Mouse (Mus musculus) testis, postnatal 14 days (tissue): ENCODE measurements at regions not wholly inside any gene's neighbourhood (a gene's known extent, or its start where the extent isn't known, plus 50 kb on each side); places are given as distances from the start of the nearest gene placed in this dataset.

Experiments used
- DNase-seq: peaks from one replicate; pipeline ENCODE4 v3.0.0; 2021; ENCODE audit warnings: low spot score

GRCm38 (mm10) chr12:32273474-32273873, 65.0 kb upstream of the Pik3cg start:
- no peak for DNase-seq

- DNase-seq: no peak
These were observed 71.4 kb upstream of the Pik3cg start for GRCm38 (mm10) chr12:32279861-32280260.

DNA sequence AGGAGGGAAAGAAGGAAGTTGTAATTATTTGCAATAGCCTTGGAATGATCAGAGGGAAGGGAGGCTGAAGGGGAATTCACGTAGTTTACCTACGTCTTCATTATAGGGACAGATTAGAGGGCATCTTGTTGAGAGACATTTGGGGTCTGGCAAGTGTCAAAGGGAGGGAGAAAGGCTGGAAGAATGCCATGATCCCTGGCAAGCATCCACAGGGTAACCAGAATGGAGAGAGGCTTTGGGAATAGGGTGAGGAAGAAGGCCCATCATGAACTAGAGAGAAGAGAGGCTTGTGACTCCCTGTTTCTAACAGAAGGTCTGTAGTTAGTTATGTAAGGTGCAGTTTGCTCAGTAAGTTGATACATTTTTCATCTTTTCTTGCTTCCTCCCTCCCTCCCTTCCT, 71.8 kb upstream of the Pik3cg start:
- DNase-seq: no peak

DNA sequence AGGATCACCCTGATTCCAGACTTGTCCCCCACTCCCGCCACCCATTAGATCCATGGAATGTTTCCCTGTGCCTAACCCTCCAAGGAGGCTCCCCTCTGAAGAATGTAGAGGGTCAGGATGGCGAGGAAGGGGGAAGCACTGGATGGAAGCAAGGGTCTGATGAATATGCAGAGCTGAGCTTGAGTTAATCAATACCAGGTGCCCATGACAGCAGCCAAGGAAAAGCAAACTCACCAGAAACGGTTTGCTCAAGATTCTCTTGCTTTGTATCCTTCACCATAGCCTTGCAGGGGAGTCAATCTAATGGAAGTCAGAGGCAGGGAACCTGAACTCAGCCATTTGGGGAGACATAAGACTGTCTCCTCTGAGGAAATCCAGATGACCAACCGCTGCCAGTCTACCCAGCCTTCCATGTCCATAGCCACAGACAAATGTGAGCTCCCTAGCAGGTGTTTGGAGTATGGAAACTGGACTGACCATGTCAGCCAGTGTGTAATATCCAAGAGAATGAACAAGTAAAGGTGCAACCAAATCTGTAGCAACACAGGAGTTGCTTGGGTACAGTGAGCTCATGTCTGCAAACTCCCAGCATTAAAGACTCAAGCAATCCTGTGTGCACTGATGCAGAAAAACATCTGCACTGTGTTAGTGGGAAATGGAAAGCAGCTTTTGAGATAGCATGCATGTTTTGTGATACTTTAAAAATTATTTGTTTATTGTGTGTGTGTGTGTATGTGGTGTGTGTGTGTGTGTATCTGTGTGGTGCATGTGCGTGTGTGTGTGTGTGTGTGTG, 74.1 kb upstream of the Pik3cg start:
- DNase-seq: no peak

GRCm38 (mm10) chr12:32285039-32285438, 76.6 kb upstream of the Pik3cg start:
- DNase-seq: no peak

- DNase-seq: no peak
These were observed 78.2 kb upstream of the Pik3cg start for GRCm38 (mm10) chr12:32286652-32287051.

DNA sequence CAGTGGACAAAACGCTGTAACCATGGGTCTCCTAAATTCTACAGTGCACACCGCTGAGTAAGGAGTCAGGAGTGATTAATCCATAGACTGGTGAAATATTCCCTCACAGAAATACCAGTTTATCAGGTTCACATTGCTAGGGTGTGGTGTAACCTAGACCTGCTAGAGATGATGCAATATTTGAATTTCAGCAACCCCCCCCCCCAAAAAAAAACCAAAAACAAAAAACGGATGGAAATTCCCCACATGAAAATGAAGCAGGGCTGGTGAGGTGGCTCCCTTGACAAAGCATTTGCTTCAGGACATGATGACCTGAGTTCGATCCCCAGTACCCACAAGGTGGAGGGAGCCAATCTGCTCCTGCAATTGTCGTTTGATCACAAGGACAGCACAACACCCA, 82.7 kb upstream of the Pik3cg start:
- no peak for DNase-seq

GRCm38 (mm10) chr12:32291962-32292748, 83.7 kb upstream of the Pik3cg start:
- peak; percentile 64 for DNase-seq

DNA sequence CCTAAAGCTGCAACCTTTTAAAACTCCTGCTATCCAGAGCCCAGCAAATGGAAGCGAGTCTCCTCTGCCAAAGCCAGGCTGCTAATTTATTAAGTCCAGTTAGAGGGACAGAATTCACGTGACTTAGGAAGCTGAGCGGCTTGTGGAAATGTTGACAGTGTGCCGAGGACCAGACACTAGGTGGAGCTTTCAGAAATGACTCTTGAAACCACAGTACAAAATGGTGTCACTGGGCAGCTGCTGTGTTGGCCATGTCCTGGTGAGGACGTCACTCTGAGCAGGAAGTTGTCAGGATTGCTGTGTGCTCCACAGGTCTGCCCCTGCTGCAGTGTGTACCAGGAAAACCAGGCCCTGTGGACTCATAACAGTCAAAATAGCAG, 84.3 kb upstream of the Pik3cg start:
- DNase-seq: no peak

DNA sequence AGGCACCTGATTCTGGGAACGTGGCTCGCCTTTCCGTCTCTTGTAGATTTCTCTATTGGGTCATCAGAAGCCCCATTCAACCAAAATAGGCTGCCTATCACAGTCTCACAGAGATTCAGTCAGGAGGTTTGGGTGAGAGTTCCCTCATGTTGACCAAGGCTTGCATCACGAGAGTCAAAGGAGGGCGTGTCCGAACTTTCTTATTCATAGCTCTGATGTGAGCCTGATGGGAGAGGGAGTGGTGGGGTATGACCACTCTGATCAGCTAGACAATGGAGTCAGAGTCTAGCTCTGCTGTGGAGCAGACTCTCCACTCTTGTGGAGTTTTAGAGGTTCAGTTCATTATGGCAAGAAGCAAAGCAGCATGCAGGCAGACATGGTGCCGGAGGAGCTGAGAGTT, 81.1 kb upstream of the Ccdc71l start:
- no peak for DNase-seq

DNA sequence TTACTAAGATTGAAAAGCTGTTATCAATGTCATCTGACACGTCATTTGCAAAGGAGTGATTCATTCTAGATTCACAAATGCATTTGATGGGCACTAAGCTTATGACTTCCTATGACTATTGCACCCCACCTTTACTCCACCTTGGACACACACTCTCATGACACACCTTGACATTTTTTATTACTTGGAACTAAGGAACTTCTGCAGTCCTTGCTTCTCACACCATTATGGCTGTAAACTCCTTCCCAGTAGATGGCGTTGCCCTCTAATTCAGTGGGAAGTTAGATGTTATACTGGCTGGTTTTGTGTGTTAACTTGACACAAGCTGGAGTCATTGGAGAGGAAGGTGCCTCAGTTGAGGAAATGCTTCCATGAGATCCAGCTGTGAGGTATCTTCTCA, 78.8 kb upstream of the Ccdc71l start:
- no peak for DNase-seq

DNA sequence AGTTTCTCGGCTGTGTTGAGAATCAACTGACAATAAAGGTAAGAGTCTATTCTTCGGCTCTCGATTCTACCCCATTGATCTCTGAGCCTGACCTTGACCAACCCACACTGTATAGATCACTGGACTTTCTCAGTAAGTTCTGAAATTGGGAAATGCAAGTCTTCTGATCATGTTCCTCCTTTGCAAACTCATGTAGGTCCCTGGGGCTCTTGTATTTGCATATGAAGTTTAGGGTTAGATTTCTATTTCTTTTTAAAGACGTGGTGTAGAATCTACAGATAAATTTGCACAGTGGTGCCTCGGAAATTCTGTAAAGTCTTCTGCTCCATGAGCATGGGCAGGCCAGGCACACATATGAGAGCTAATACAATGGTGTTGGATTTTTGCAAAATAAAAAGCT, 72.8 kb upstream of the Ccdc71l start:
- no peak for DNase-seq

DNA sequence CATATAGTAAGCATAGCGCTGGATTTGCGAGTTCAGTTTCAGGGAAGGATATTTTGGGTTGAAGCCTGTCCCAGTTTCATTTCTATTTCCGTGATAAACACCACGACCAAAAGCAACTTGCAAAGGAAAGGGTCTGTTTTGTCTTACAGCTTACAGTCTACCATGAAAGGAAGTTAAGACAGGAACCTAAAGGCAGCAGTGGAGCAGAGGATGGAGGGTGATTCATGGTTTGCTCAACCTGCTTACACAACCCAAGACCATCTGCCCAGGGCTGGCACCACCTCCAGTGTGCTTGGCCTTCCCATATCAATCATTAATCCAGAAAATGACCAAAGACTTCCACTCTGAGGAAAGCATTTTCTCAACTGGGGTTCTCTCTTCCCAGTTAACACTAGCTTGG, 72.2 kb upstream of the Ccdc71l start:
- DNase-seq: no peak

- DNase-seq: no peak
These were observed 71.1 kb upstream of the Ccdc71l start for GRCm38 (mm10) chr12:32307280-32308006.

DNA sequence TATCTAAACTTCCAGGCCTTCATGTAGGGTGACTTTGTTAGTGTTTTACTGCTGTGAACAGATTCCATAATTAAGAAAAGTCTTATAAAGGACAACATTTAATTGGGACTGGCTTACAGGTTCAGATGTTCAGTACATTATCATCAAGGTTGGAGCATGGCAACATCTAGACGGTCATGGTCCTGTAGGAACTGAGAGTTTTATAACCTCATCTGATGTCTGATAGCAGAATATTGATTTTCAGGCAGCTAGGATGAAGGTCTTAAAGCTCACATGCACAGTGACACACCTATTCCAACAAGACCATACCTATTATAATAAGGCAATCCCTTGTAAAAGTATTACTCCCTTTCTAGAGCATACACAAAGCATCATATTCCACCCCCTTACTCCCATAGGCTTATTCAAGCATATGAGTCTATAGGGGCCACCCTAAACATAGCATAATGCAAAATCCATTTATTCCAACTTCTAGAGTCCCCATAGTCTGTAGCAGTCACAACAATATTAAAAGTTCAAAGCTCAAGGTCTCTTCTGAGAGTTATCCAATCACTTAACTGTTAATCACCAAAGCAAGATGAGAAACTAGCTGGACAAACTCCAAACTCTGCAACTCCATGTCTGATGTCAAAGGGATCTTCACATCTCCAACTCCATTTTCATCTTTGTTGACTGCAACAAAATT, 63.3 kb upstream of the Ccdc71l start:
- DNase-seq: no peak
